Mouse (Mus musculus) liver, embryonic 16.5 days (tissue): ENCODE measurements around the gene Dhrs11. TPM values are rescaled to one million over a fixed set of nuclear protein-coding genes. Genes with fewer than 3 reads are reported as not detected.

Source experiments
- ATAC-seq: fragments of 200-750 bp; cut with Nextera tagmentation; 2 replicates; pipeline ENCODE4 v1.8.0; 2017; ENCODE audit warnings: low read depth, mild to moderate bottlenecking, moderate number of reproducible peaks, moderate library complexity
- H3K27ac ChIP-seq: fragments of 300-500 bp; sonication (generic); 2 replicates; pipeline ENCODE4 v1.5.1; 2014; ENCODE audit warnings: mild to moderate bottlenecking, low read length
- H3K27me3 ChIP-seq: fragments of 300-500 bp; sonication (generic); 2 replicates; pipeline ENCODE4 v1.6.1; 2014; ENCODE audit warnings: low read depth, low read length, mixed read lengths; ENCODE audit not compliant: control insufficient read depth, insufficient read depth
- H3K36me3 ChIP-seq: fragments of 300-500 bp; sonication (generic); 2 replicates; pipeline ENCODE4 v1.6.1; 2014; ENCODE audit warnings: mild to moderate bottlenecking; ENCODE audit not compliant: control insufficient read depth, insufficient read depth
- H3K4me1 ChIP-seq: fragments of 300-500 bp; sonication (generic); 2 replicates; pipeline ENCODE4 v1.6.1; 2014; ENCODE audit warnings: low read depth, low read length, mixed read lengths; ENCODE audit not compliant: control insufficient read depth
- H3K4me2 ChIP-seq: fragments of 300-500 bp; sonication (generic); 2 replicates; pipeline ENCODE4 v1.6.1; 2014; ENCODE audit warnings: low read depth, low read length, mixed read lengths
- H3K4me3 ChIP-seq: fragments of 300-500 bp; sonication (generic); 2 replicates; pipeline ENCODE4 v1.5.1; 2014; ENCODE audit warnings: low read depth, mild to moderate bottlenecking, low read length
- H3K9ac ChIP-seq: fragments of 300-500 bp; sonication (generic); 2 replicates; pipeline ENCODE4 v1.6.1; 2014; ENCODE audit warnings: low read depth, low read length
- H3K9me3 ChIP-seq: fragments of 300-500 bp; sonication (generic); replicated peaks from 2 replicates; pipeline ENCODE4 v1.6.1; 2016; ENCODE audit warnings: low read length; ENCODE audit not compliant: control insufficient read depth
- WGBS: fragments of 180-500 bp; shearing (Covaris S2); extraction: QIAGEN DNeasy Blood & Tissue Kit; methylation state at CpG from one replicate; pipeline ENCODE4 v1.1.7; 2014; ENCODE audit not compliant: insufficient replicate concordance; 5-methylcytosine and 5-hydroxymethylcytosine counted together
- polyA plus RNA-seq: library from polyadenylated mRNA; unstranded; fragments of >200 nt; fragmentation: Nextera tagmentation; extraction: Ambion mirVana; gene quantifications from 2 replicates; pipeline ENCODE4 v1.2.1, GENCODE M21; 2015

The Dhrs11 gene
- polyA plus RNA-seq, 1 experiment from 2014 or later: 247 TPM

DNA sequence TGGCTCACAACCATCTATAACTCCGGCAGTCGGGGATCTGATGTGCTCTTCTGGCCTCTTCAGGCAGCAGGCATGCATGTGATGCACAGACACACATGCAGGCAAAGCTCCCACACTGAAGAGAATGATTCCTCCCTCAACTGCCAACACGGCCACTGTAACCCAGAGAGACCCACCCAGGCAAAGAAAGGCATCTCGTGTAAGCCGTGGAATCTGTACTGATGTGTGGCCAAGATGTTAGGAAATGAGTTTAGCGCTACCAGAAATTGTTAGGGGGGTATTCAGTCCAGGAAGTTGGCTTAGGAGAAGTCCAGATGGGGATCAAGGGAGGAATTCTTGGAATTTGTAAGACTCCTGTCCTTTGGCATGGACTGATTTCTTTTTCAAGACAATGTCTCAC is 38.4 kb downstream of the Dhrs11 start:
- H3K36me3 ChIP-seq: no peaks in the 10 kb centered on the region
- H3K27me3 ChIP-seq: no peaks in the 10 kb centered on the region; the same call in 1 of the 2 replicates
- H3K4me2 ChIP-seq: no peak overlapping the region
- no peak for ATAC-seq
- H3K27ac ChIP-seq: no peak overlapping the region
- no peaks in the 10 kb centered on the region for H3K4me1 ChIP-seq
- WGBS: 57% methylated on average over 6 of the region's 6 CpGs
- no peak overlapping the region for H3K9ac ChIP-seq
- H3K4me3 ChIP-seq: no peak overlapping the region
- H3K9me3 ChIP-seq: no peaks in the 10 kb centered on the region

DNA sequence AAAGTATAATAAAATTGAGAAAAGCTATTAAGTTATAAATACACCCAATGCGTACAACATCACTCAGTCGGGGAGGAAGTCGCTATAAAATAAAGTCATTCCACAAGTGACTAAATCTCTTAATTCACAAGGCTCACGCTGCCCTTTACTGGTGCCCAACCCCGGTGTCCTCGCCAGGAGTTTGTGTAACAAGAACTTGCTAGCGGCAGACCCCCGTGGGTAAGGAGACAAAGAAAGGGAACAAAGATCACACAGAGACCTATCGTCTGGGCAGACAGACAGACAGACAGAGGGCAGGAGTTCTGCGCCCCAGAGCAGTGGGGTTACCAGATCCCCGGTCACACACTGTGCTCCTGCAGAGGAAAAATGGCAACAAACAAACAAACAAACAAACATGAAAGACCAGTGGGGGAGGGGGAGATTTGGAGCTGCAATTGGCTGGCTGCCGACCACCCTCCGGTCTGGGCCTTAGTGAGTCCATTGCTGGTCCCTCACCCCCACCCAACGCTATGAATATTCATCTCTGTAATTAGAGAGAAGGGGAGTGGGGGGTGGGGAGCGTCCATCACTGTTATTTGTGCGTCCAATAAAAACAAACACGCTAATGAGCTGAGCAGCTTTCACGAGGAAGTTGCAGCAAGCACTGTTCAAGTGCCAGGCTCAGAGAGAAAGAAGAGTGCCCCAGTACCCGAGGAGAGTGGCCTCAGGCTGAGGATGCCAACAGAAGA is 48.5 kb downstream of the Dhrs11 start:
- Histone ChIP-seq H3K27ac (no peak overlapping the region), H3K27me3 (peaks cover 24% of the 10 kb centered on the region), H3K4me2 (no peak overlapping the region), H3K4me3 (no peak overlapping the region), H3K9me3 (no peaks in the 10 kb centered on the region), H3K4me1 (no peaks in the 10 kb centered on the region), H3K9ac (no peak overlapping the region), H3K36me3 (no peaks in the 10 kb centered on the region)
- WGBS: 5% methylated on average over 19 of the region's 19 CpGs
- no peak for ATAC-seq

DNA sequence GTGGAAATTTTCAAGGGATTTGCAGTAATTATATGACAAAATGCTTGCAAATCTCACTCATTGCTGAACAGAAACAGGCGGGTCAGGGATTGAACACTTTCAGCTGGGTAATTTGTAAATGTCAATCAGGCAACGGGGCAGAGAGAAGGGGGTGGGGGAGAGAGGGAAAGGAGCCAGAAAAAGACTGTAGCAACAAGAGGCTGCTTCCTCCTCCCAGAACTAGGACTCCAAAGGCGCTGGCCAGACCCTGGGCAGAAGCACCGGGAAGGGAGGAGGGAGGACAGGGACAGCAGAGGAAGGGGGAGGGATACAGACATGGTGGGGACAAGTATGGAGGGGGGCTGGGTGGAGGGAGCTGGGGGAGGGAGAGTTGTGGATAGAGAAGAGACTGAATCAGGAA is 53.2 kb downstream of the Dhrs11 start:
- H3K36me3 ChIP-seq: no peaks in the 10 kb centered on the region
- no peaks in the 10 kb centered on the region for H3K9me3 ChIP-seq
- H3K27me3 ChIP-seq: peaks cover 17% of the 10 kb centered on the region
- no peak for ATAC-seq
- WGBS: 5% methylated on average over 4 of the region's 4 CpGs
- no peak overlapping the region for H3K9ac ChIP-seq
- no peaks in the 10 kb centered on the region for H3K4me1 ChIP-seq
- no peak overlapping the region for H3K4me2 ChIP-seq
- no peak overlapping the region for H3K27ac ChIP-seq
- no peak overlapping the region for H3K4me3 ChIP-seq

DNA sequence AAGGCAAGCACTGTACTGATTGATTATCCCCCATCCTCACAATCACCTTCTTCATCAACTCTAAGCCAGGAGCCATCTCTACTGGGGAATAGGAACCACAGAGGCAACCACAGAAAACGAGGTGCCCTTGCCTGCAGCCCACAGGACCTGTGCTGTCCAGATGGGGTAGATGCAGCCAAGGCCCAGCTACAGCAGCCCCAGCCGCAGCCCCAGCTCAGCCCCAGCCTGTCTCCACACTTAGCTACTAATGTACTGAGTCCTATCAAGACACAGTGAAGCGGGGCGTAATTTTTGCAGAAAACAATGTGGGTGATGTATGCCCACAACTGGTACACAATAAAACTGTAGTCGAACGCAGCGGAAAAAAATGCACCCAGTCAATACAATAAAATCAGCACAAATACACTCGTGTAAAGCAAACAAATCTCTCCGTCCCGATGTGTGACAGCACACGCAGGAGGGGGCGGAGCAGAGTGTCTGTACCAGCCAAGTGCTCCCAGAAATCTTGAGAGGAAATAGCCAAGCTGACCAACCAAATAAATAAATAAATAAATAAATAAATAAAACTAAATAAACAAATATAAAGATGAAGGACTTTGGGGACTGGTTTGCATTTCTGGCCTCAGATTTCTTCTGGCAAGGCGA is 53.8 kb downstream of the Dhrs11 start:
- Histone ChIP-seq H3K9ac (no peak overlapping the region), H3K27ac (no peak overlapping the region), H3K4me3 (no peak overlapping the region), H3K27me3 (peaks cover 11% of the 10 kb centered on the region), H3K9me3 (no peaks in the 10 kb centered on the region), H3K36me3 (no peaks in the 10 kb centered on the region), H3K4me1 (no peaks in the 10 kb centered on the region), H3K4me2 (no peak overlapping the region)
- 54% methylated on average over 13 of the region's 13 CpGs for WGBS
- ATAC-seq: no peak

Other genes with a start within 250 kb of the Dhrs11 start
- 12.9 and 14.5 TPM in 2 replicates for gene Mrm1, start 9.5 kb downstream of the Dhrs11 start, polyA plus RNA-seq
- gene Ggnbp2, start 41.8 kb upstream of the Dhrs11 start, polyA plus RNA-seq: 48.4 and 50.3 TPM in 2 replicates
- 3.0 and 3.3 TPM in 2 replicates for gene Myo19, start 51.2 kb upstream of the Dhrs11 start, polyA plus RNA-seq
- gene Pigw, start 51.3 kb upstream of the Dhrs11 start, polyA plus RNA-seq: 1.3 and 1.4 TPM in 2 replicates
- 27.4 and 32.1 TPM in 2 replicates for gene Znhit3, start 87.4 kb upstream of the Dhrs11 start, polyA plus RNA-seq
- gene Car4, start 128.8 kb upstream of the Dhrs11 start, polyA plus RNA-seq: not detected in 2 replicates